Mouse (Mus musculus): Measurements from ENCODE around the gene Olfr549.

Gene Olfr549

GRCm38 (mm10) chr7:102597378-102598031 lies 47.8 kb downstream of the Olfr549 start, which contains the start of gene Olfr552:
Olfr552 (plus strand) TSS chr7:102597770.
- DNase-seq (ENCODE audit: low read depth): no peak

Measured in induced T-regulatory cell, adult 2 months (primary cell).